In the genomic region with DNA sequence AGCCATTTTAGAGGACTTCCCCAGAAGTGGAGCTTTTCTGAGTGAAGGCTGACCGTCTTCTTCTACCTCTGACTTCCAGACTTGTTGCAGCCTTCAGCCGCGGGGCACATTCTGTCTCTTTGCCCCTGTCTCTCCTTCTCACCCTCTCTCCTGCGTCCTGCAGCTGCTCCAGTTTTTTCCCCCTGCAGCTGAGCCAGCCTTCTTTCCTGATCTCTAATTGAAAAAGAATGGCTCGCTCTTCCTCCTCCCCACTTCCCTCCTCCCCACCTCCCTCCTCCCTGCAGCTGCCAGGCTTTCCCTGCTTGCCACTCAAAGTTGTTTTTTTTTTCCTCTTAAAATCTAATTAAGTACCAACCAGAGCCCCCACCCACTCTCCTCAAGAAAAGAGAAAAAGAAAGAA, we compare ENCODE assay signal across 8 mouse cellular contexts. TPM values are rescaled to one million over a fixed set of nuclear protein-coding genes. Genes with fewer than 3 reads are reported as not detected.
DNase-seq lines count a peak whose midpoint lies in the region; ATAC-seq lines count a peak whose summit lies in the region.

No protein-coding gene starts in this region.

- H3K36me3 ChIP-seq in kidney, embryonic 16.5 days (ENCODE audit: insufficient read depth, low read length) = no peaks in the 10 kb centered on the region
- H3K36me3 ChIP-seq in forebrain, embryonic 15.5 days = no peaks in the 10 kb centered on the region
- H3K36me3 ChIP-seq in macrophage (ENCODE audit: inconsistent target) = no peaks in the 10 kb centered on the region

- H3K4me3 ChIP-seq in kidney, embryonic 16.5 days (ENCODE audit: low read length) = no peak overlapping the region; the same call in 1 of the 2 replicates
- H3K4me3 ChIP-seq in forebrain, embryonic 15.5 days = no peak overlapping the region
- no peak overlapping the region for H3K4me3 ChIP-seq in macrophage (ENCODE audit: inconsistent target)

- WGBS in kidney, embryonic 16.5 days = 14% methylated on average over 5 of the region's 5 CpGs
- WGBS in forebrain, embryonic 15.5 days = 3% methylated on average over 5 of the region's 5 CpGs
- WGBS in macrophage (ENCODE audit: missing documents) = 40% methylated on average over 4 of the region's 5 CpGs

- H3K27me3 ChIP-seq in kidney, embryonic 16.5 days (ENCODE audit: insufficient read depth, low read length) = peaks cover 14% of the 10 kb centered on the region
- H3K27me3 ChIP-seq in forebrain, embryonic 15.5 days = peaks cover 30% of the 10 kb centered on the region

- H3K79me2 ChIP-seq in macrophage (ENCODE audit: inconsistent target) = peaks cover 7% of the 10 kb centered on the region

- H3K9me3 ChIP-seq in kidney, embryonic 16.5 days (ENCODE audit: low read length) = no peaks in the 10 kb centered on the region
- H3K9me3 ChIP-seq in forebrain, embryonic 15.5 days = no peaks in the 10 kb centered on the region

- intact Hi-C loops in gastrocnemius, postnatal 14 days (cut with DNase I; ENCODE audit: low total_unique reads) = loop anchor here (5.0 to 10.0 kb wide), 2 partner anchors 183 to 380 kb away; no protein-coding TSS in a partner anchor

- no peak overlapping the region for H3K27ac ChIP-seq in kidney, embryonic 16.5 days (ENCODE audit: low read length)
- no peak overlapping the region for H3K27ac ChIP-seq in forebrain, embryonic 15.5 days (replicated peaks)
- peak overlapping the region; percentile 62 for H3K27ac ChIP-seq in macrophage

- H3K9ac ChIP-seq in kidney, embryonic 16.5 days (replicated peaks; ENCODE audit: low read length) = peak overlapping the region; percentile 23; the same call in 1 of the 2 replicates
- no peak overlapping the region; the same call in 1 of the 2 replicates for H3K9ac ChIP-seq in forebrain, embryonic 15.5 days (replicated peaks)

- H3K4me1 ChIP-seq in kidney, embryonic 16.5 days (ENCODE audit: insufficient read depth, low read length) = peaks cover 25% of the 10 kb centered on the region
- peaks cover 37% of the 10 kb centered on the region for H3K4me1 ChIP-seq in forebrain, embryonic 15.5 days

- peak overlapping the region; percentile 39 for H3K4me2 ChIP-seq in kidney, embryonic 16.5 days (replicated peaks; ENCODE audit: low read depth, low read length)
- H3K4me2 ChIP-seq in forebrain, embryonic 15.5 days (replicated peaks) = peak overlapping the region; percentile 13; the same call in 1 of the 2 replicates

- ATAC-seq in kidney, embryonic 16.5 days (ENCODE audit: low FRiP score, low TSS enrichment) = no peak
- no peak for ATAC-seq in forebrain, embryonic 15.5 days (replicated peaks)

- DNase-seq in kidney, postnatal 25 days = no peak
- DNase-seq in embryo, embryonic 10 days (ENCODE audit: low spot score) = peak; percentile 57
- DNase-seq in gastrocnemius, postnatal 14 days = no peak
- no peak for DNase-seq in urinary bladder, postnatal 10 days (ENCODE audit: low spot score)
- no peak for DNase-seq in frontal cortex, postnatal 25 days (ENCODE audit: low spot score in 2 of 2)

RNA-seq across cellular contexts. Expression of a gene that starts 4.3 kb away (rescaled TPM):
- 45.8 and 48.5 TPM in 2 replicates for polyA plus RNA-seq in kidney, embryonic 16.5 days (2015; fragmentation: Nextera tagmentation; extraction: Ambion mirVana)
- 145 and 167 TPM in 2 replicates for polyA plus RNA-seq in forebrain, embryonic 15.5 days (2015; fragmentation: Nextera tagmentation; extraction: Ambion mirVana)
- 10 to 100 TPM in 15 of 26 experiments, 1 to 10 TPM in 11; 3.1 to 36.8 (median 11.1) TPM for total RNA-seq in macrophage (2018; cell fraction: chromatin; rRNA removed)
- 10 to 100 TPM in 10 of 26 experiments, 1 to 10 TPM in 16; 4.8 to 28.2 (median 9.3) TPM for total RNA-seq in macrophage (2018; cell fraction: cytosol; rRNA removed)
- 10 to 100 TPM in 16 of 26 experiments, 1 to 10 TPM in 10; 3.4 to 69.6 (median 11.5) TPM for total RNA-seq in macrophage (2018; cell fraction: nucleus; rRNA removed)
- 8.9 to 19.9 TPM (median 10.3 TPM) in 3 replicates for polyA plus RNA-seq in macrophage (2018)
- total RNA-seq in gastrocnemius, postnatal 14 days (2021) = 10 to 100 TPM; 10.1 to 33.9 TPM

RNA-seq across cellular contexts. Expression of a gene that starts 48.6 kb away (rescaled TPM):
- 28.8 and 29.0 TPM in 2 replicates for polyA plus RNA-seq in kidney, embryonic 16.5 days (2015; fragmentation: Nextera tagmentation; extraction: Ambion mirVana)
- polyA plus RNA-seq in forebrain, embryonic 15.5 days (2015; fragmentation: Nextera tagmentation; extraction: Ambion mirVana) = 18.7 and 20.7 TPM in 2 replicates
- 100 to 1,000 TPM; 138 to 587 (median 262) TPM for total RNA-seq in macrophage (2018; cell fraction: chromatin; rRNA removed)
- total RNA-seq in macrophage (2018; cell fraction: cytosol; rRNA removed) = 100 to 1,000 TPM; 117 to 388 (median 219) TPM
- 100 to 1,000 TPM; 156 to 800 (median 457) TPM for total RNA-seq in macrophage (2018; cell fraction: nucleus; rRNA removed)
- polyA plus RNA-seq in macrophage (2018) = 80.9 to 173 TPM (median 90.3 TPM) in 3 replicates
- total RNA-seq in gastrocnemius, postnatal 14 days (2021) = 100 to 1,000 TPM; 126 to 130 TPM
